Mouse (Mus musculus): ENCODE measurements at regions not wholly inside any gene's neighbourhood (a gene's known extent, or its start where the extent isn't known, plus 50 kb on each side); places are given as distances from the start of the nearest gene placed in this dataset.

DNA sequence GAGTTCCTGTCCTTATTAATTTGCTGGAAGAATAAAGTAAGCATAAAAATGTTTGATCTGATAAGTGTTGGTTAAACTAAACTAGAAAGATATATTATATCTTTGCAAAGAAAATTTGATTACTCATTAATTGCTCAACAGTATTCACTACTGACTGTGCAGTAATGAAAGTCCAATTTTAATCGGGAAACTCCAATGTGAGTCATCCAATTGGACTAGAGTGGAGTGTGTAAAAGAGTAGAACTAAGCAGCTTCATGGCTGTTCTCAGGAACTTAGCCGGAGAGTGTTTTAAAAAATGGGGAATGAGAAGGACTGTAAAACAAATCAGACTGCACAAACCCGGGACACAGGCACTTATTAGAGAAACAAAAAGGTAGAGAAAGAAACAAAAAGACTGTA lies 58.5 kb upstream of the Slc4a7 start:
- no peak overlapping the region for H3K4me2 ChIP-seq (ENCODE audit: low read depth, low read length)
- H3K4me1 ChIP-seq (ENCODE audit: control insufficient read depth, insufficient read depth, low read length): 0 out of 2 replicates have a peak, but pooled peaks cover 3% of the 10 kb centered on the region
- no peaks in the 10 kb centered on the region for H3K36me3 ChIP-seq (ENCODE audit: control insufficient read depth, insufficient read depth, low read length)
- peak; percentile 45; the same call in 1 of the 2 replicates for ATAC-seq
- no peak overlapping the region for H3K27ac ChIP-seq (ENCODE audit: low read length)
- no peaks in the 10 kb centered on the region for H3K9me3 ChIP-seq (ENCODE audit: control insufficient read depth, low read length)
- WGBS: 80% methylated on average over 3 of the region's 3 CpGs
- no peak overlapping the region for H3K4me3 ChIP-seq (ENCODE audit: low read length)
- H3K9ac ChIP-seq (ENCODE audit: low read depth, low read length): no peak overlapping the region
- no peaks in the 10 kb centered on the region for H3K27me3 ChIP-seq (replicated peaks; ENCODE audit: control insufficient read depth, insufficient read depth, low read length)

DNA sequence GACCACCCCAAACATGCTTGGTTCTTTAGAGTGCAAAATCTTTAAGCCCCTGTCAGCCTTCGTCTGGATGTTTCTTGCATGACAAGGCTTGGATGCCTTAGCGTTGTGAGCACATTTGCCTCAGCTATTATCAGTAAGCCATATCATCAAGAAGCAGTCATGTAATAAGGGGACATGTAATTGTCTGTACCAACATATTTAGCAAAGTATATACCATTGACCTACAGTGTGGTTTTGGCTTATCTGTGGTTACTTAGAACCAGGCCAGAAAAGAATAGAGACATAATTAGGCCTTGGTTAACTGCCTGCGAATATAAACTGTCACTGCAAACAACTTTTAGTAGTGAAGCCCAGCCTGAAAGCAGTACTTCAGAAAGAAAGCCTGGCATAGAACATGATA lies 57.0 kb upstream of the Slc4a7 start:
- H3K4me3 ChIP-seq (ENCODE audit: low read length): no peak overlapping the region
- H3K9ac ChIP-seq (ENCODE audit: low read depth, low read length): no peak overlapping the region
- H3K36me3 ChIP-seq (ENCODE audit: control insufficient read depth, insufficient read depth, low read length): no peaks in the 10 kb centered on the region
- 70% methylated on average over 3 of the region's 3 CpGs for WGBS
- H3K27ac ChIP-seq (ENCODE audit: low read length): no peak overlapping the region
- H3K4me2 ChIP-seq (ENCODE audit: low read depth, low read length): no peak overlapping the region
- ATAC-seq: no peak
- no peaks in the 10 kb centered on the region for H3K9me3 ChIP-seq (ENCODE audit: control insufficient read depth, low read length)
- H3K4me1 ChIP-seq (ENCODE audit: control insufficient read depth, insufficient read depth, low read length): 0 out of 2 replicates have a peak, but pooled peaks cover 2% of the 10 kb centered on the region
- no peaks in the 10 kb centered on the region for H3K27me3 ChIP-seq (replicated peaks; ENCODE audit: control insufficient read depth, insufficient read depth, low read length)
